Mouse (Mus musculus) induced T-regulatory cell, adult 2 months (primary cell): ENCODE results near the gene Spdye4a.
"Not testable (repeated sequence)": the region's sequence is repeated elsewhere in the genome, so short reads cannot be mapped to it uniquely, and the experiment has no call there.

Experiments
- DNase-seq: peaks from one replicate; pipeline ENCODE4 v3.0.0-alpha.2; 2012; ENCODE audit warnings: low read depth

The Spdye4a gene

DNA sequence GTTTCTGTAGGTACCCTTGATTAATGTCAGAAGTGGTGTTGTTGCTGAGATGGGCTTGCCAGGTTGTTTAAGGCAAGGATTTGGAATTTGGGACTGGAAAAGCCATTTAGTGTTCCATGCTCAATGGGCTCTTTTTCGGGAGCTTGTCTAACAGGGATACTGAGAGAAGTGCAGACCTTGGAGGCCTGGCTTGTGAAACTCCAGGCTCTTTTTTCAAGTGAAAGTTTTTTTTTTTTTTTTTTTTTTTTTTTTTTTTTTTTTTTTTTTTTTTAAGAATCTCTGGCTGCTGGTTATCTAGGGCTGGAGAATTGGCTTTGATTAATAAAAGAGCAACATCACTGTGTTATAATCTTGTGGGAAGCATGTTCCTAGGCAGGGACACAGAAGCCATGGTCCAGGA, 4.4 kb downstream of the Spdye4a start:
- DNase-seq, result no peak

DNA sequence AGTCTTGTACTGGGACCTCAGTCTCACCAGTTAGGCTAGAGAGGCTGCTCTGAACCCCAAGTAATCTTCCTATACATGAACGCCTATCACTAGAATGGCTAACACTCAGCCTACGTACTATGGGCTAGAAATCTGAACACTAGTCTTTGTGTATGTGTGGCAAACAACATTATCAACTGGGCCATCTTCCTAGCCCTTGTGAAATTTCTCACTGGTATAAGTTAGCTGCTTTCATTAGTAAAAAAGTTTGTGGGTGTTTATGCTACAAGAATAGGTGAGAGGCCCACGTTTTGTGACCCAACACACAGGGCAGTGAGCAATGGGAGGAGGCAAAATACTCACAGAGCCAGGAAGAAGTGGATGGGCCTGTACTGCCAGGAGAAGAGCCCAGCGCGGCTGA, 5.7 kb downstream of the Spdye4a start:
- no peak for DNase-seq

DNA sequence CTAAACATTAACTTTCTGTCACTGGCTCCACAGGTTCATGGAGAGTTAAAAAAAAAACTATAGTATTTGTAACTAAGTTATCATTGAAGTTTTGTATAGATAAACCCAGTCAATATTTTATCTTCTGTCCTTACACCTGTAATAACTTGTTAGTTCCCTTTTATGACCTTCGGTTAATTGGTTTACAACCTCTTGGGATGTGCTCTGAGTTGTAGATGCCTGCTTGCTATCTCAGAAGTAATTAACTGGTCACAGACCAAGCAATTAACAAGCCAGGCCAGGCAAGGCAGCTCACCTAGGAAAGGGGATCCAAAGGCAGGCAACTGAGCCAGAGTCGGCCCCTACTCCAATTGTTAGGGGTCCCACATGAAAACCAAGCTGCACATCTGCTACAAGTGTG, 12.9 kb downstream of the Spdye4a start:
- DNase-seq, result no peak

DNA sequence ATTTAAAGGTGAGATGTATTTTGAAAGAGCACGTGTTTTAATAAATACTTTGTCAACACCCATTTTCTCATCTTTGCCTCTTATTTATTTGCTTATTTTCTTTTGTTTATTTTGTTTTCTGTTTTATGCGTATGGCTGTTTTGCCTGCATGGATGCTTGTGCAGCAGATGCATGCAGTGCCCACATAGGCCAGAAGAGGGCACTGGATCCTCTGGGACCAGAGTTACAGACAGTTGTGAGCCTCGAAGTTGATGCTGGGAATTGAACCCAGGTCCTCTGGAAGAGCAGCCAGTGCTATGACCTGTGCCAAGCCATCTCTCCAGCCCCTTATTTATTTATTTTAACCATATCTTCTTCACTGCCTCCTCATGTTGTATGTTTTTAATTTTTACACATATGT, 21.7 kb downstream of the Spdye4a start:
- DNase-seq, result peak; percentile 16

DNA sequence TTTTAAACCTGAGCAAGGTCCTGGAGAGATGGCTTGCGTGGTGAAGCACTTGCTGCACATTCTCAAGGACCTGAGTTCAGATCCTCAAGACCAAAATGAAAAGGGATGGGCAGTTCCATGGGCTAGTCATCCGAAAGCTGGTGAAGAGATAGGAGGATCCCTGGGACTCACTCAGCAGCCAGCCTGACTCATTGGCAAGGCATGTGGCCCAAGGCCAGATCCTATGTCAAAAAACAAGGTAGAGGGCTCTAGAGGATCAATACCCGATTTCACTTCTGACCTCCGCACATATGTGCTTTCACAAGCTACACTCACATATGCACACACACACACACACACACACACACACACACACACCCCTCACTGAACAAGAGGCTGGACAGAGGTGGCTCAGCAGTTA, 30.2 kb downstream of the Spdye4a start:
- no peak for DNase-seq

DNA sequence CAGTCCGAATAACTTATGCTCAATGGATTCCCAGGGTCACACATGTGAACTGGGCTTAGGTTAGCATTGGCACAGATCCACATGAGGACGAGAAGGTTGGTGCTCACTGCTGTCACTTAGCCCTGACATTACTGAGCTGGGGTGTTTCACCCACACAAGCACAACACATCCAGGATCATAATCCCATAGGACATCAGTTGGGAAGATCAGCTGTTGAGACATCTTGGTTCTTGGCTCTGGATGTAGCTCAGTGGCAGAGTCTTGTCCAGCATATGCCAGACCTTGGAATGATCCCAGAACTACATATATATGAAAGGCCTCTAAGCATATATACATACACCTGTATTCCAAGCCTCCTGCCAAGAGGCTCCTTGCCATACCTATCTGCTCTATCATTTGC, 31.5 kb downstream of the Spdye4a start:
- DNase-seq, result no peak

DNA sequence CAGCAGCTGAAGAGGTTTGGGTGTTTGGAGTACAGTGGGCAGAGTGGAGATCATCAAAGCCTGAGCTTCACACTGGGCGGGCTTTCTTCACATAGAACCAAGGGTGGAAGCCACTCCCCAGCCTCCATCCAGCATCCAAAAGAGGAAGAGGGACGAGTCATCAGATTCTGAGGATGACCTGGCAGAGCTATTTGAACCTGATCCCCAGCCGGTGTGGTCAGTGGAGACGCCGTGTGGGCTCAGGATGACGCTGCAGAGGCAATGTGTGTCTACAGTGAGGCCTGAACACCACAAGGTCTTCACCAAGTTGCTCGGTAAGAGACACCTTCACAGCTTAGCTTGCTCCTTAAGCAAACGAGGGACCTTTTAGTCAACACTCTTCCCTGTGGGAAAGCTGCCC, 31.9 kb downstream of the Spdye4a start:
- not testable (repeated sequence) for DNase-seq

DNA sequence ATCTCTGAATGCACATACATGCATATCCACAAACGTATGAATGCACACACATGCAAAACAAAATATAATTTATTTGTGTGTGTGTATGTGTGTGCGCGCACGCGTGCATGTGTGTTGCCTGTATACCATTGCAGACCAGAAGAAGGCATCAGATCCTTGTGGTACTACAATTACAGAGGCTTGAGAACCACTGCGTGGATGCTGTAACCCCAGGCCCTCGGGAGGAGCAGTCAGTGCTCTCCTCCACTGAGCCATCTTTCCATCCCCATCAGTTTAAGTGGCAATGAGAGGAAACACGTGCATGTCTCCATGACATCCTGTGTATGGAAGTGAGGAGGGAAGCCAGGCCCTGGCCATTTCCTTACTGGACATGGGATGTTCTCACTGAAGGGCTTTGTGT, 33.9 kb downstream of the Spdye4a start:
- no peak for DNase-seq

DNA sequence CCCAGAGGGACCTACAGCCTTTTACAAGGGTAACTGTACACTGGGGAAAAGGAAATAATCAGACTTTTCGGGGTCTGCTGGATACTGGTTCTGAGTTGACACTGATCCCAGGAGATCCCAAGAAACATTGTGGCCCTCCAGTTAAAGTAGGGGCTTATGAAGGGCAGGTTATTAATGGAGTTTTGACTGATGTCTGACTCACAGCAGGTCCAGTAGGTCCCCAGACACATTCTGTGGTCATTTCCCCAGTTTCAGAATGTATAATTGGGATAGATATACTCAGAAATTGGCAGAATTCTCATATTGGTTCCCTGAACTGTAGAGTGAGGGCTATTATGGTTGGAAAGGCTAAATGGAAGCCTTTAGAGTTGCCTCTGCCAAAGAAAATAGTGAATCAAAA, 38.7 kb downstream of the Spdye4a start:
- DNase-seq, result not testable (repeated sequence)

DNA sequence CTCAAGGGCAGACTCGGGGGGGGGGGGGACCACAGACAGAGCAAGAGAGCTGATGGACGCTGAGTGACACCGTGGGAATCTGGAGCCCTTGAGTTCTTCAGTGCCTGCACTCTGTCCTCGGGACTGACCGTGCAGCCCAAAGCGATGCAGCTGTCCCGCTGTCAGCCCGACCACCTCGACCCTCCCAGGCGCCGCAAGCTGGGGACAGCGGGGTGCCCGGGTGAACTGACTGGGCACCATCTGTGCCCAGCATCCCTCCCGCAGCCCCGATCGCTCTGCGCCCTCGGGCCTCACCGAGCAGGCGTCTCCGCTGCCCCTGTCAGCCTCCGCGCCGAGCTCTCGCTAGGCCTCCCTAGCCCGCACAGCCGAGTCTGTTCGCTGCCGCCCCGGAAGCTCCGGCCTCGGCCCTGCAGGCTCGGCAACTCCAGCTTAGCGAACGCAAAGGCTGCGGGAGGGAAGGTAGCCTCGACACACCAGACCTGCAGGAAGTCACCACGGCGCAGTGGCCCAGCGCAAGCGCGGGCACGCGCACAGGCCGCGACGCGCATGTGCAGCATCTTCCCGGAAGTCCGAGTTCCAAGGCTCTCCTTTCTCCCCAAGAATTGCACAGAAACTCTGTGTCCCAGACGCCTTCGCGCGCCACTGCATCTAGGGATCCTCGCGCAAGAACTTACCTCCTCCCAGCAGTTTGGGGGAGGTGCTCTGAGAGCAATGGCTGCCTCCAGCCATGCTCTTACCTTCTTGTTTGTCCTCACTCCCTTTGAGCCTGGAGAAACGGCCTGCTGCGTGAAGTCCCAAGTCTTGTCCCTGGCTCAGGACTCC, 46.2 kb downstream of the Spdye4a start, which contains the start of the genes Rbak and Spdye4b:
Gene Rbak, minus strand, starts transcription at position 521 of the 822 bp plus-strand sequence.
Gene Spdye4b, plus strand, starts transcription at position 763 of the 822 bp plus-strand sequence.
- DNase-seq, result peak; percentile 91

DNA sequence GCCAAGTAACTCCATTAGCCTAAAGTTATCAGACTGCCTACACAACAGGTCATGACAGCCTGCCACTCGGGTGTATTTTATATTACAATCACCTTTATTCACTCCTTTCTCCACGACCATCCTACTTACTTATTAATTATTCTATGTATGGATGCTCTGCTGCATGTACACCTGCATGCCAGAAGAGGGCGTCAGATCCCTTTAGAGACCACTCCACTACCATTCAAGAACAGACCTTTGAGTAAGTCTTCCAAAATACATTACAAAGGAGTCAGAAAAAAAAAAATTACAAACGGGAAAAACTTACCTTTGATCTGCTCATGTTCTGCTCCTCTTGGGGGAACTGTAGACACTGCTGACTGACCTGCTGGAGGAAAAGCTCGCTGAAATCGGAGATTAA, 47.5 kb downstream of the Spdye4a start:
- peak; percentile 52 for DNase-seq

DNA sequence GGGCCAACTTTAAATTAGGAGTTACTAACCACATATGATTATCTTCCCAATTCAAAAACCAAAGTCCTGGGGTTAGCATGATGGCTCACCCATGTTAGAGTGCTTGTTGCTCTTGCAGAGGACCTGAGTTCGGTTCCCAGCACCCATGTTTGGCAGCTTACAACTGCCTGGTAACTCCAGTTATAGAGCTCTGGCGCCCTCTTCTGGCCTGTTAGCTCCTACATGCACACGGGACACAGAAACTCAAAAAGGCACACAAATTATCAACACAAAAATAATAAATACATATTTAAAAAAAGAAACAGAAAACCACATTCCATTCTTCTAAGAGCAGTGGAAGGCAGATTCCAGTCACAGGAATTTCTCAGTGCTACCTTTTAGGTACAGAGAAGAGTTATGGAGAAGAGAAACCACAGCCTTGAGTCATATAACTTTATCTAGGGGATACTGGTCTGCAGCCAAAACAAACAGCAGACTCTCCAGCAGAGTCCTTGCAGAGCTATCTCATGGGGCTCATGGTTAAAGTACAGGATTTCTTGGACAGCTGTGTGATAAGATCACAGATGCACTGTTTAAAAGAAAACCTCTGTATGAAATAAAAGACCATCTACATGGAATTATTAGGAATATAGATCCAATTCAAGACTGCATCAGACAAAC, 49.0 kb downstream of the Spdye4a start:
- peak; percentile 32 for DNase-seq

DNA sequence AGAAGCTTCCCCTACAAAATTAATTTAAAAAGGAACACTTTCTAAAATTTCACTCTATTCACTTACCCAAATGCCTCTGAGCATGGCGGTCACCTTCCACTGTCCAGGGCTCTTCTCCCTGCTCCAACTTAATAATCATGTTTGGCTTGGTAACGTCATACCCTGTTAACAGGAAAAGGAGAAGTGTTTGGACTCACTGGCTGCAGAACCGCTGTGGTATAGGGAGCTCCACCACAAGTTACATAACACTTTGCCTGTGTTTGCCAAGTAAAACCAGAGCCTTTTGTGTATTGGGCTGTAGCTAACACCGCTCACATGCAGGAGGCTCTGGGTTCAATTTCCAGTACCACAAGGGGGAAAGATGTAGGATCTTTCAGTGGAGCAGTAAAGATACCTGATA, 50.7 kb downstream of the Spdye4a start:
- DNase-seq, result no peak
